Mouse (Mus musculus): ENCODE results near the gene Eif2d. TPM values are rescaled to one million over a fixed set of nuclear protein-coding genes. Genes with fewer than 3 reads are reported as not detected.

The Eif2d gene
- total and polyA plus RNA-seq, 3 experiments: 25.8 to 37.1 (median 34.7) TPM

DNA sequence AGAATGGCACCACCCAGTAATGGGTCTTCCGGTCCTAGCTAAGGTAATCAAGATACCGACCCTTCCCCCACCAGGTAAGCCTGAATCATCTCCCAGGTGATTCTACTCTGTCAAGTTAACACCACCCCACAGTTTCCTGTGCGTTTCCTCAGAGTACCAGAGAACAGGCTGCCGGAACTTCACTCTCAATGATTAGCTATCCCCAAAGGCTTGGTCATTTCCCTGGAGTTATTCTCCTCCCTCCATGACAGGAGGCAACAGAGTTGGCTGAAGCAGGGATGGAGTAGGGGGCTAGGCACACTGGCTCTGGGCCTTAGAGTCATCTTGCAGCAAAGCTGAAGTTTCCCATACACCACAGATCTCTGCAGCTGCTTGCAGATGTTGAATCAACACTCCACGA, 34.9 kb downstream of the Eif2d start:
- Histone ChIP-seq H3K9ac (ENCODE audit: low read depth, low read length) (no peak overlapping the region), H3K79me2 (replicated peaks; ENCODE audit: control insufficient read depth, insufficient read depth, low read length) (no peaks in the 10 kb centered on the region), H3K27me3 (ENCODE audit: control insufficient read depth, insufficient read depth, low read length) (no peaks in the 10 kb centered on the region), H3K4me1 (ENCODE audit: control insufficient read depth, insufficient read depth, low read length) (peaks cover 3% of the 10 kb centered on the region), H3K36me3 (ENCODE audit: control insufficient read depth, insufficient read depth, low read length) (no peaks in the 10 kb centered on the region), H3K27ac (no peak overlapping the region), H3K4me3 (no peak overlapping the region)
- TF ChIP-seq CTCF (IDR thresholded peaks at IDR 0.05) (no peak), EP300 (IDR thresholded peaks at IDR 0.05; ENCODE audit: insufficient read depth, low read depth, low read length) (no peak), POLR2A (IDR thresholded peaks at IDR 0.05; ENCODE audit: insufficient read depth, low read depth, low read length) (no peak)
- DNase-seq: no peak
- 85% methylated on average over 5 of the region's 5 CpGs for WGBS
- intact Hi-C loops (cut with DNase I): no loop called here

DNA sequence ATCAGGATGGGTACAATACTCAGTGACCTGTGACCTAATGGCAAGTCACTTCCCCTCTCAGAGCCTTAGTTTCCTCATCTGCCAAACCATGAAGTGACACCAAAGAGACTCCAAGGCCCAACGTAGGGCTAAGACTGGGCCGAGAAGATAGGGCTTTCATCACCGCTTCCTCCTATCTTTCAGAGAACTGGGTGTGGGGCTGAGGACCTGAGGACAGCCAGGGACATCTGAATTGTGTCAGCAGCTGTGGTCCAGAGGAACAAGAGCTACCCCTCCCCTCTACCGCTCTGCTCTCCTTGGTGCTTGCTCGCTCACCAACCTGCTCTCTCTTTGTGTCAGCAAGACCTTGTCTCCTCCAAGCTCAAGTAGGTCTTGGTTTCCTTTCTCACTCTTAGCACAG, 35.7 kb downstream of the Eif2d start:
- Histone ChIP-seq H3K9ac (ENCODE audit: low read depth, low read length) (no peak overlapping the region), H3K27me3 (ENCODE audit: control insufficient read depth, insufficient read depth, low read length) (no peaks in the 10 kb centered on the region), H3K27ac (no peak overlapping the region), H3K4me3 (no peak overlapping the region), H3K4me1 (ENCODE audit: control insufficient read depth, insufficient read depth, low read length) (peaks cover 3% of the 10 kb centered on the region), H3K79me2 (replicated peaks; ENCODE audit: control insufficient read depth, insufficient read depth, low read length) (no peaks in the 10 kb centered on the region), H3K36me3 (ENCODE audit: control insufficient read depth, insufficient read depth, low read length) (no peaks in the 10 kb centered on the region)
- no peak for DNase-seq
- 74% methylated on average over 5 of the region's 5 CpGs for WGBS
- no peak for TF ChIP-seq POLR2A (IDR thresholded peaks at IDR 0.05; ENCODE audit: insufficient read depth, low read depth, low read length)
- TF ChIP-seq EP300 (IDR thresholded peaks at IDR 0.05; ENCODE audit: insufficient read depth, low read depth, low read length): no peak
- no peak for TF ChIP-seq CTCF (IDR thresholded peaks at IDR 0.05)
- intact Hi-C loops (cut with DNase I): no loop called here

DNA sequence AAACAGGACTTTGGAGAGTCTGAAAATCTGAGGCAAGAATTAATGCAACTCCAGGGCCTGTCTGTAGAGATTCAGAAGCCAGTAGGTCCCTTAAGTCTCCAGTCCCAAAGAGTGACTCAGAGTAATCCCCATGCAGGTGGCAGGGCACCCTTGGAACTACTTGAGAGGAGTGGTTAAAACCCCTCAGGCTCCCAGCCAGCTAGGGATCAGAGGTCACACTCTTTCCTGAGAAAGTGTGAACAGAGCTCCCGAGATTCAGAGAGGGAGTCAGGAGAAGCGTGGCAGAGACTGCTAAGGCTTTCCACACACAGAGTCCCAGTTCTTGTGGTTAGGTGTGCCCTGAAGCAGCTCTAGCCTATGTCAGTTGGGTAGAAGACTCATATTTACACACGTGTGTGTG, 40.8 kb downstream of the Eif2d start:
- no peak for TF ChIP-seq POLR2A (IDR thresholded peaks at IDR 0.05; ENCODE audit: insufficient read depth, low read depth, low read length)
- no peak for TF ChIP-seq EP300 (IDR thresholded peaks at IDR 0.05; ENCODE audit: insufficient read depth, low read depth, low read length)
- no peak for TF ChIP-seq CTCF (IDR thresholded peaks at IDR 0.05)
- intact Hi-C loops (cut with DNase I): no loop called here
- Histone ChIP-seq H3K4me3 (no peak overlapping the region), H3K79me2 (replicated peaks; ENCODE audit: control insufficient read depth, insufficient read depth, low read length) (no peaks in the 10 kb centered on the region), H3K36me3 (ENCODE audit: control insufficient read depth, insufficient read depth, low read length) (no peaks in the 10 kb centered on the region), H3K9ac (ENCODE audit: low read depth, low read length) (no peak overlapping the region), H3K27me3 (ENCODE audit: control insufficient read depth, insufficient read depth, low read length) (no peaks in the 10 kb centered on the region), H3K27ac (no peak overlapping the region), H3K4me1 (ENCODE audit: control insufficient read depth, insufficient read depth, low read length) (no peaks in the 10 kb centered on the region; the same call in 1 of the 2 replicates)
- 52% methylated on average over 3 of the region's 3 CpGs for WGBS
- DNase-seq: no peak

DNA sequence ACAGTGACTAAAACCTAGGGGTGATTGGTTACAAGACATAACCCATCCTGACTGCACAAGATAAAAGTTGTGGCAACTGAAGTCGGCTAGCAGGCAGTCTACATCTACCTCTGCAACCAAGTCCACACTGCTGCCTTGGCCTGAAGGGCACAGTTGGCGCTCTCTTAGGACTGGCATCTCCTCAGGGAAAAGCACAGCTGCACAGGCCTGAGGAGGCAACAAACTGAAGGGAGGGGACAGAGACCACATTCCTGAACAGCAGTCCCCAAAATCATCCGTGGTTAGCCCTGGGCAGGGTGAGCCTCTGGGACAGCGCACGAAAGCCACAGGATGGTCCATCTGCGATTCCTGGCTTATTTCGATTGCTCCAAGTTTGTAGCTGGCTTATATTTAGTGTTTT, 42.7 kb downstream of the Eif2d start:
- intact Hi-C loops (cut with DNase I): no loop called here
- Histone ChIP-seq H3K9ac (ENCODE audit: low read depth, low read length) (no peak overlapping the region), H3K4me1 (ENCODE audit: control insufficient read depth, insufficient read depth, low read length) (no peaks in the 10 kb centered on the region; the same call in 1 of the 2 replicates), H3K79me2 (replicated peaks; ENCODE audit: control insufficient read depth, insufficient read depth, low read length) (no peaks in the 10 kb centered on the region), H3K27ac (no peak overlapping the region), H3K4me3 (no peak overlapping the region), H3K27me3 (ENCODE audit: control insufficient read depth, insufficient read depth, low read length) (no peaks in the 10 kb centered on the region), H3K36me3 (ENCODE audit: control insufficient read depth, insufficient read depth, low read length) (no peaks in the 10 kb centered on the region)
- TF ChIP-seq EP300 (IDR thresholded peaks at IDR 0.05; ENCODE audit: insufficient read depth, low read depth, low read length) (no peak), POLR2A (IDR thresholded peaks at IDR 0.05; ENCODE audit: insufficient read depth, low read depth, low read length) (no peak), CTCF (IDR thresholded peaks at IDR 0.05) (no peak)
- WGBS: 73% methylated on average over 7 of the region's 7 CpGs
- DNase-seq: no peak

DNA sequence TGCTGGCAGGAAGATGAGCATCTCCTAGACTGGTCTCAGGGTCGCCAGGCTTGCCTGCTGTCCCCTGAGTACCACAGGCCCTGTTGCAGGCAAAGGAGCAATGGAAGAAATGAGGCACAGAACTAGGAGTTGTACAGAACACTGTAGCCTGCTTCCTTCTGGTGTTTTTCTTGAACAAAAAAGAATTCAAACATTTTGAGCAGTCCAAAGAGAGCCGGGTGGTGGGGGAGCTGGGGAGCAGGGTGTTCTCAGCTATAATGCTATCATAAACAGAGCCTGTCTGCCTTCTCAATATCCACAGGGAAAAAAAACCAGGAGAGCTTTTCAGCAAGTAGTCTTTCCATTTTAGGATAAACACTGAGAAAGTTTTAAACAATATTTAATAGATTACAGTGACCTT, 43.1 kb downstream of the Eif2d start:
- TF ChIP-seq EP300 (IDR thresholded peaks at IDR 0.05; ENCODE audit: insufficient read depth, low read depth, low read length): no peak
- no peak for TF ChIP-seq CTCF (IDR thresholded peaks at IDR 0.05)
- TF ChIP-seq POLR2A (IDR thresholded peaks at IDR 0.05; ENCODE audit: insufficient read depth, low read depth, low read length): no peak
- H3K27me3 ChIP-seq (ENCODE audit: control insufficient read depth, insufficient read depth, low read length): no peaks in the 10 kb centered on the region
- H3K4me3 ChIP-seq: no peak overlapping the region
- WGBS: 52% methylated on average over 2 of the region's 2 CpGs
- no peak for DNase-seq
- no peak overlapping the region for H3K9ac ChIP-seq (ENCODE audit: low read depth, low read length)
- H3K27ac ChIP-seq: no peak overlapping the region
- no peaks in the 10 kb centered on the region for H3K36me3 ChIP-seq (ENCODE audit: control insufficient read depth, insufficient read depth, low read length)
- H3K79me2 ChIP-seq (replicated peaks; ENCODE audit: control insufficient read depth, insufficient read depth, low read length): no peaks in the 10 kb centered on the region
- H3K4me1 ChIP-seq (ENCODE audit: control insufficient read depth, insufficient read depth, low read length): no peaks in the 10 kb centered on the region; the same call in 1 of the 2 replicates
- intact Hi-C loops (cut with DNase I): no loop called here

DNA sequence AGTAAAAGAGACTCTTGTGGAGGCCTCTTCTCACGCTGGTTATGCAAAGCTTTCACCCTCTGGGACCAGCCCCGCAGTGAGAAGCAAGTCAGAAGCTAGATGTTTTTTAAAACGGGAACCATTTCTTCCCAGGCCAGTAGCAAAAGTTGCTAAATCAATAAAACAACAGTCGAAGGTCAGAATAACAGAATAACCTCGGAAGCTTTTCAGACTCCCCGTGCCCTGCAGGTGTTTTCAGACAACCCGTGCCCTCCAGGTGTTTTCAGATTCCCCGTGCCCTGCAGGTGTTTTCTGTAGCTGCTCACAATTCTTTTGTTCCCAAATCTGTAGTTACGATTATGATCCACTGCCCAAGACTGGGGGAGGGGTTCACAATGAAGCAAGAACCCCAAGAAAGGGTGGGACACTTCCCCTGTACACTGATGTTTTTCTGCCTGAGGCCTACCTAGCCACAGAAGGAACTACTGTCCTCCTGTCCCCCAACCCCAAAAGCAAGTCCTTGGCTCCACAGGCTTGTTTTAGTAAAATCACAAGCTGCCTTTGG, 45.5 kb downstream of the Eif2d start:
- H3K9ac ChIP-seq (ENCODE audit: low read depth, low read length): no peak overlapping the region
- no peaks in the 10 kb centered on the region for H3K27me3 ChIP-seq (ENCODE audit: control insufficient read depth, insufficient read depth, low read length)
- H3K4me3 ChIP-seq: no peak overlapping the region
- TF ChIP-seq POLR2A (IDR thresholded peaks at IDR 0.05; ENCODE audit: insufficient read depth, low read depth, low read length): no peak
- TF ChIP-seq CTCF (IDR thresholded peaks at IDR 0.05): no peak
- TF ChIP-seq EP300 (IDR thresholded peaks at IDR 0.05; ENCODE audit: insufficient read depth, low read depth, low read length): no peak
- no peak for DNase-seq
- no peaks in the 10 kb centered on the region; the same call in 1 of the 2 replicates for H3K4me1 ChIP-seq (ENCODE audit: control insufficient read depth, insufficient read depth, low read length)
- H3K79me2 ChIP-seq (replicated peaks; ENCODE audit: control insufficient read depth, insufficient read depth, low read length): no peaks in the 10 kb centered on the region
- intact Hi-C loops (cut with DNase I): no loop called here
- 88% methylated on average over 9 of the region's 9 CpGs for WGBS
- no peak overlapping the region; the same call in 1 of the 2 replicates for H3K27ac ChIP-seq
- H3K36me3 ChIP-seq (ENCODE audit: control insufficient read depth, insufficient read depth, low read length): no peaks in the 10 kb centered on the region

Data from heart, adult 2 months (tissue).